Mouse (Mus musculus) Muller cell, postnatal 12 days (primary cell): ENCODE results near the gene Adcy9.
"Not testable (repeated sequence)": the region's sequence is repeated elsewhere in the genome, so short reads cannot be mapped to it uniquely, and the experiment has no call there.

Source experiments
- DNase-seq: peaks from one replicate; pipeline ENCODE4 v3.0.0-alpha.2; 2015; ENCODE audit errors: inconsistent ontology term

Gene Adcy9

GRCm38 (mm10) chr16:4272254-4272653 lies 148.0 kb downstream of the Adcy9 start:
- DNase-seq, result no peak

DNA sequence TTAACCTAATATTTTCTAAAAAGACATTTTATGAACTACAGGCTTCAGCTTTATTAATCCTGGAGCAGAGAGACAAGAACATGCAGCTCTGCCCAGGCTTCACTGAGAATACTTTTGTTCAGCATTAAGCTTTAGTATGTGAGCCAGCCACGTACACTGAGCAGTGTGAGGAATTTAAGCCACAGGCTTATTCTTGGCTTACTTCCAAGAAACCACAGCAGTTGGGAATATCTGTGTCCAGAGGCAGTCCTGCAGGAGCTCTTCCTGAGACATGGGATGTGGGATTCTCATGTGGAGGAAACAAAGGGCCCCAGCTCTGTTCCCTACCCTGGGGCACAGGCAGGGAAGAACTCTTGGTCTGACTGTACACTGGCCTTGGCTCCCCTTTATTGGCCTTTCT lies 149.4 kb downstream of the Adcy9 start:
- DNase-seq, result peak; percentile 71

GRCm38 (mm10) chr16:4267857-4268666 lies 152.2 kb downstream of the Adcy9 start:
- peak; percentile 78 for DNase-seq

GRCm38 (mm10) chr16:4267453-4267852 lies 152.8 kb downstream of the Adcy9 start:
- no peak for DNase-seq

- DNase-seq, result no peak
These were observed 154.9 kb downstream of the Adcy9 start for GRCm38 (mm10) chr16:4265351-4265750.

GRCm38 (mm10) chr16:4263486-4263885 lies 156.8 kb downstream of the Adcy9 start:
- DNase-seq, result no peak

DNA sequence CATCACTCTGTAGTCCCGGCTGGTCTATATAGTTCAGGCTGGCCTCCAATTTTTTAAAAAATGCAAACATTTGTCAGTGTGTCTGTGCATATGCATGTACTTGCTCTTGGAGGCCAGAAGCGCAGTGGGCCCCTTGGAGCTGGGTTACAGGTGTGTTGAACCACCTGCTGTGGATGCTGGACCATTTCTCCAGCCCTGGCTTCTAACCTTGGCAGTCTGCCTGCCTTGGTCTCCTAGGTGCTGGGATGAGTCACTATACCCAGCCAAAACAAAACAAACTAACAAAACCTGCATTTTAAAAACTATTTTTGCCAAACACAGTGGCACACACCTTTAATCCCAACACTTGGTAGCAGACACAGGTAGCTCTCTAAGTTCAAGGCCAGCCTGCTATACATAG lies 162.8 kb downstream of the Adcy9 start:
- DNase-seq, result no peak

DNA sequence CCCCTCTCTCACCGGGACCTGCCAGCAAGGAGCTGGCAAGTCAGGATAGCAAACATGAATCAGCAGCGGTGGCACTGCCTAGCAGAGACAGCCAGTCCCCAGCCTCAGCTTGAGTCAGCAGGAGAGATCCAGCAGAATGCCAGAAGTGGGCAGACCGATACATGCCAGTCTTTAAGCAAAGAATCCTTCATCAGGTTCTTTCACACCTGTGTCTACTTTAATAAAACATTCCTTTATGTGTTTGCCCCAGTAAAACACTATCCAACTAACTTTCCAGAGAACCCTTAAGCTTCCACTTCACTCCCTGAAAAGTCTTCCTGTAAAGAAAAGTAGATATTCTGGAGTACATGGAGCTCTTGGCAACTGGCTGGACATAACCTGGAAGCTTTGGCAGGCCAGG lies 171.5 kb downstream of the Adcy9 start:
- no peak for DNase-seq

GRCm38 (mm10) chr16:4245241-4245640 lies 175.1 kb downstream of the Adcy9 start:
- not testable (repeated sequence) for DNase-seq
